Mouse (Mus musculus) forebrain, embryonic 13.5 days (tissue): ENCODE data around the gene Npas3. TPM values are rescaled to one million over a fixed set of nuclear protein-coding genes. Genes with fewer than 3 reads are reported as not detected.

Experiments
- ATAC-seq: fragments of 200-750 bp; cut with Nextera tagmentation; 2 replicates; pipeline ENCODE4 v1.8.0; 2017
- H3K27ac ChIP-seq: fragments of 300-500 bp; sonication (generic); 2 replicates; pipeline ENCODE4 v1.5.1; 2015; ENCODE audit warnings: inconsistent platforms, mild to moderate bottlenecking, moderate library complexity
- H3K27me3 ChIP-seq: fragments of 300-500 bp; sonication (generic); 2 replicates; pipeline ENCODE4 v1.6.1; 2015; ENCODE audit warnings: mild to moderate bottlenecking, inconsistent platforms
- H3K36me3 ChIP-seq: fragments of 300-500 bp; sonication (generic); 2 replicates; pipeline ENCODE4 v1.6.1; 2015; ENCODE audit warnings: mild to moderate bottlenecking, inconsistent platforms; ENCODE audit not compliant: poor library complexity, severe bottlenecking
- H3K4me1 ChIP-seq: fragments of 300-500 bp; sonication (generic); 2 replicates; pipeline ENCODE4 v1.6.1; 2015; ENCODE audit warnings: inconsistent platforms
- H3K4me2 ChIP-seq: fragments of 300-500 bp; sonication (generic); 2 replicates; pipeline ENCODE4 v1.6.1; 2015; ENCODE audit warnings: inconsistent platforms, mild to moderate bottlenecking, moderate library complexity
- H3K4me3 ChIP-seq: fragments of 300-500 bp; sonication (generic); 2 replicates; pipeline ENCODE4 v1.5.1; 2015; ENCODE audit warnings: mild to moderate bottlenecking, inconsistent platforms
- H3K9ac ChIP-seq: fragments of 300-500 bp; sonication (generic); 2 replicates; pipeline ENCODE4 v1.6.1; 2015; ENCODE audit warnings: mild to moderate bottlenecking, inconsistent platforms
- H3K9me3 ChIP-seq: fragments of 300-500 bp; sonication (generic); replicated peaks from 2 replicates; pipeline ENCODE4 v1.6.1; 2016; ENCODE audit warnings: inconsistent platforms
- WGBS: fragments of 180-500 bp; shearing (Covaris S2); methylation state at CpG from one replicate; pipeline ENCODE4 v1.1.7; 2015; 5-methylcytosine and 5-hydroxymethylcytosine counted together
- polyA plus RNA-seq: library from polyadenylated mRNA; unstranded; fragments of >200 nt; fragmentation: Nextera tagmentation; extraction: Ambion mirVana; gene quantifications from 2 replicates; pipeline ENCODE4 v1.2.1, GENCODE M21; 2015

The Npas3 gene
- polyA plus RNA-seq, 1 experiment from 2014 or later, result 16.8 TPM

GRCm38 (mm10) chr12:53331800-53332199 lies 83.3 kb downstream of the Npas3 start:
- no peak overlapping the region for H3K4me3 ChIP-seq
- WGBS, result 49% methylated on average over 3 of the region's 3 CpGs
- 0 out of 2 replicates have a peak overlapping the region, but pooled peaks have one; percentile 26 for H3K4me2 ChIP-seq
- H3K27ac ChIP-seq, result no peak overlapping the region
- H3K4me1 ChIP-seq, result peaks cover 41% of the 10 kb centered on the region
- no peaks in the 10 kb centered on the region for H3K36me3 ChIP-seq
- no peak overlapping the region for H3K9ac ChIP-seq
- no peaks in the 10 kb centered on the region for H3K9me3 ChIP-seq
- no peaks in the 10 kb centered on the region for H3K27me3 ChIP-seq
- ATAC-seq, result no peak

GRCm38 (mm10) chr12:53333251-53333650 lies 84.8 kb downstream of the Npas3 start:
- no peak overlapping the region for H3K4me2 ChIP-seq
- H3K9me3 ChIP-seq, result no peaks in the 10 kb centered on the region
- peaks cover 39% of the 10 kb centered on the region for H3K4me1 ChIP-seq
- H3K27ac ChIP-seq, result no peak overlapping the region
- ATAC-seq, result no peak
- H3K9ac ChIP-seq, result no peak overlapping the region
- no peaks in the 10 kb centered on the region for H3K36me3 ChIP-seq
- H3K27me3 ChIP-seq, result no peaks in the 10 kb centered on the region
- 88% methylated on average over 2 of the region's 2 CpGs for WGBS
- no peak overlapping the region for H3K4me3 ChIP-seq

GRCm38 (mm10) chr12:53338349-53338948 lies 90.0 kb downstream of the Npas3 start:
- Histone ChIP-seq H3K36me3 (no peaks in the 10 kb centered on the region), H3K27me3 (no peaks in the 10 kb centered on the region), H3K9me3 (no peaks in the 10 kb centered on the region), H3K4me3 (no peak overlapping the region), H3K9ac (no peak overlapping the region), H3K27ac (peak overlapping the region; percentile 51), H3K4me1 (peaks cover 22% of the 10 kb centered on the region), H3K4me2 (peak overlapping the region; percentile 16; the same call in 1 of the 2 replicates)
- 12% methylated on average over 14 of the region's 14 CpGs for WGBS
- ATAC-seq, result peak; percentile 55; the same call in 1 of the 2 replicates

- Histone ChIP-seq H3K4me1 (peaks cover 17% of the 10 kb centered on the region), H3K27ac (no peak overlapping the region), H3K4me3 (no peak overlapping the region), H3K36me3 (no peaks in the 10 kb centered on the region), H3K4me2 (no peak overlapping the region), H3K27me3 (no peaks in the 10 kb centered on the region), H3K9ac (no peak overlapping the region), H3K9me3 (no peaks in the 10 kb centered on the region)
- no peak for ATAC-seq
- WGBS, result 48% methylated on average over 9 of the region's 9 CpGs
Measured at GRCm38 (mm10) chr12:53342741-53343140, 94.3 kb downstream of the Npas3 start.

GRCm38 (mm10) chr12:53351860-53352259 lies 103.4 kb downstream of the Npas3 start:
- 73% methylated on average over 7 of the region's 7 CpGs for WGBS
- no peak overlapping the region for H3K4me2 ChIP-seq
- no peaks in the 10 kb centered on the region for H3K9me3 ChIP-seq
- ATAC-seq, result no peak
- no peak overlapping the region for H3K27ac ChIP-seq
- no peaks in the 10 kb centered on the region for H3K27me3 ChIP-seq
- no peak overlapping the region for H3K9ac ChIP-seq
- no peak overlapping the region for H3K4me3 ChIP-seq
- H3K4me1 ChIP-seq, result peaks cover 12% of the 10 kb centered on the region
- H3K36me3 ChIP-seq, result no peaks in the 10 kb centered on the region

- H3K9me3 ChIP-seq, result no peaks in the 10 kb centered on the region
- no peak overlapping the region for H3K4me3 ChIP-seq
- H3K4me2 ChIP-seq, result no peak overlapping the region
- H3K27ac ChIP-seq, result no peak overlapping the region
- H3K4me1 ChIP-seq, result peaks cover 16% of the 10 kb centered on the region
- 94% methylated on average over 5 of the region's 5 CpGs for WGBS
- ATAC-seq, result no peak
- no peaks in the 10 kb centered on the region for H3K27me3 ChIP-seq
- H3K9ac ChIP-seq, result no peak overlapping the region
- no peaks in the 10 kb centered on the region for H3K36me3 ChIP-seq
Measured at GRCm38 (mm10) chr12:53365751-53366150, 117.3 kb downstream of the Npas3 start.

- Histone ChIP-seq H3K4me1 (no peaks in the 10 kb centered on the region; the same call in 1 of the 2 replicates), H3K9ac (no peak overlapping the region), H3K27me3 (no peaks in the 10 kb centered on the region), H3K27ac (no peak overlapping the region), H3K9me3 (no peaks in the 10 kb centered on the region), H3K4me3 (no peak overlapping the region), H3K36me3 (no peaks in the 10 kb centered on the region), H3K4me2 (no peak overlapping the region)
- ATAC-seq, result no peak
- WGBS, result 55% methylated on average over 8 of the region's 8 CpGs
Measured at GRCm38 (mm10) chr12:53384851-53385250, 136.4 kb downstream of the Npas3 start.

GRCm38 (mm10) chr12:53405856-53406255 lies 157.4 kb downstream of the Npas3 start:
- Histone ChIP-seq H3K4me2 (no peak overlapping the region), H3K4me1 (peaks cover 22% of the 10 kb centered on the region), H3K9me3 (no peaks in the 10 kb centered on the region), H3K27ac (no peak overlapping the region), H3K4me3 (no peak overlapping the region), H3K27me3 (no peaks in the 10 kb centered on the region), H3K36me3 (no peaks in the 10 kb centered on the region), H3K9ac (no peak overlapping the region)
- 48% methylated on average over 4 of the region's 4 CpGs for WGBS
- no peak for ATAC-seq

GRCm38 (mm10) chr12:53407776-53408175 lies 159.3 kb downstream of the Npas3 start:
- Histone ChIP-seq H3K36me3 (no peaks in the 10 kb centered on the region), H3K9ac (no peak overlapping the region), H3K4me2 (no peak overlapping the region), H3K4me3 (no peak overlapping the region), H3K27me3 (no peaks in the 10 kb centered on the region), H3K27ac (no peak overlapping the region), H3K4me1 (peaks cover 22% of the 10 kb centered on the region), H3K9me3 (no peaks in the 10 kb centered on the region)
- 46% methylated on average over 3 of the region's 3 CpGs for WGBS
- ATAC-seq, result no peak

GRCm38 (mm10) chr12:53409711-53410110 lies 161.2 kb downstream of the Npas3 start:
- WGBS, result 93% methylated on average over 4 of the region's 4 CpGs
- Histone ChIP-seq H3K9me3 (no peaks in the 10 kb centered on the region), H3K4me1 (peaks cover 22% of the 10 kb centered on the region), H3K27me3 (no peaks in the 10 kb centered on the region), H3K9ac (no peak overlapping the region), H3K36me3 (no peaks in the 10 kb centered on the region), H3K27ac (no peak overlapping the region), H3K4me2 (no peak overlapping the region), H3K4me3 (no peak overlapping the region)
- ATAC-seq, result no peak

- no peak for ATAC-seq
- Histone ChIP-seq H3K27ac (no peak overlapping the region), H3K27me3 (no peaks in the 10 kb centered on the region), H3K9ac (no peak overlapping the region), H3K4me2 (no peak overlapping the region), H3K9me3 (no peaks in the 10 kb centered on the region), H3K36me3 (no peaks in the 10 kb centered on the region), H3K4me1 (peaks cover 18% of the 10 kb centered on the region), H3K4me3 (no peak overlapping the region)
- WGBS, result 76% methylated on average over 2 of the region's 2 CpGs
Measured at GRCm38 (mm10) chr12:53410647-53411046, 162.2 kb downstream of the Npas3 start.

GRCm38 (mm10) chr12:53416096-53416495 lies 167.6 kb downstream of the Npas3 start:
- no peak overlapping the region for H3K4me3 ChIP-seq
- H3K27me3 ChIP-seq, result no peaks in the 10 kb centered on the region
- 58% methylated on average over 4 of the region's 4 CpGs for whole genome bisulfite sequencing
- no peak overlapping the region for H3K4me2 ChIP-seq
- H3K9ac ChIP-seq, result no peak overlapping the region
- no peak for ATAC-seq
- H3K36me3 ChIP-seq, result no peaks in the 10 kb centered on the region
- no peak overlapping the region for H3K27ac ChIP-seq
- peaks cover 19% of the 10 kb centered on the region for H3K4me1 ChIP-seq
- no peaks in the 10 kb centered on the region for H3K9me3 ChIP-seq

- H3K27ac ChIP-seq, result no peak overlapping the region
- no peak for ATAC-seq
- H3K4me2 ChIP-seq, result no peak overlapping the region
- H3K4me1 ChIP-seq, result peaks cover 24% of the 10 kb centered on the region
- H3K27me3 ChIP-seq, result no peaks in the 10 kb centered on the region
- 74% methylated on average over 4 of the region's 4 CpGs for WGBS
- no peaks in the 10 kb centered on the region for H3K9me3 ChIP-seq
- H3K4me3 ChIP-seq, result no peak overlapping the region
- no peaks in the 10 kb centered on the region for H3K36me3 ChIP-seq
- no peak overlapping the region for H3K9ac ChIP-seq
Measured at GRCm38 (mm10) chr12:53421701-53422100, 173.2 kb downstream of the Npas3 start.
